Mouse (Mus musculus): ENCODE results near the gene Tas2r144. TPM values are rescaled to one million over a fixed set of nuclear protein-coding genes. Genes with fewer than 3 reads are reported as not detected.
A peak's percentile ranks its signal among the peaks of the same experiment; 100 is the strongest.

Tas2r144 gene
- polyA plus RNA-seq, 1 experiment from 2014 or later: not detected

- Histone ChIP-seq H3K4me2 (ENCODE audit: low read depth, low read length) (no peak overlapping the region), H3K27ac (ENCODE audit: low read length) (peak overlapping the region; percentile 85; the same call in 1 of the 2 replicates), H3K9me3 (ENCODE audit: control insufficient read depth, low read length) (no peaks in the 10 kb centered on the region), H3K27me3 (replicated peaks; ENCODE audit: control insufficient read depth, insufficient read depth, low read length) (no peaks in the 10 kb centered on the region), H3K9ac (ENCODE audit: low read depth, low read length) (no peak overlapping the region), H3K4me1 (ENCODE audit: control insufficient read depth, insufficient read depth, low read length) (peaks cover 11% of the 10 kb centered on the region; the same call in 1 of the 2 replicates), H3K36me3 (ENCODE audit: control insufficient read depth, insufficient read depth, low read length) (no peaks in the 10 kb centered on the region), H3K4me3 (ENCODE audit: low read length) (no peak overlapping the region)
- 45% methylated on average over 6 of the region's 6 CpGs for WGBS
- ATAC-seq: no peak
These were observed 45.3 kb downstream of the Tas2r144 start for GRCm38 (mm10) chr6:42260430-42260829.

GRCm38 (mm10) chr6:42261524-42262170, 46.5 kb downstream of the Tas2r144 start, which contains the start of gene Tmem139:
Gene Tmem139 (plus strand): TSS chr6:42261970.
- Histone ChIP-seq H3K9ac (ENCODE audit: low read depth, low read length) (peak within 1 kb of the TSS; percentile 58), H3K27ac (ENCODE audit: low read length) (peak within 1 kb of the TSS; percentile 85), H3K4me3 (ENCODE audit: low read length) (peak within 1 kb of the TSS; percentile 39), H3K4me2 (ENCODE audit: low read depth, low read length) (peak within 1 kb of the TSS; percentile 47), H3K4me1 (ENCODE audit: control insufficient read depth, insufficient read depth, low read length) (peaks cover 11% of the 10 kb centered on the region; the same call in 1 of the 2 replicates), H3K36me3 (ENCODE audit: control insufficient read depth, insufficient read depth, low read length) (no peaks in the 10 kb centered on the region), H3K27me3 (replicated peaks; ENCODE audit: control insufficient read depth, insufficient read depth, low read length) (no peaks in the 10 kb centered on the region), H3K9me3 (ENCODE audit: control insufficient read depth, low read length) (no peaks in the 10 kb centered on the region)
- peak; percentile 45 for ATAC-seq
- 13% methylated on average over 20 of the region's 20 CpGs for WGBS

- H3K27ac ChIP-seq (ENCODE audit: low read length): peak within 1 kb of the TSS; percentile 95
- H3K4me1 ChIP-seq (ENCODE audit: control insufficient read depth, insufficient read depth, low read length): peaks cover 8% of the 10 kb centered on the region; the same call in 1 of the 2 replicates
- peak within 1 kb of the TSS; percentile 98 for H3K9ac ChIP-seq (ENCODE audit: low read depth, low read length)
- peak within 1 kb of the TSS; percentile 77 for H3K4me2 ChIP-seq (ENCODE audit: low read depth, low read length)
- no peaks in the 10 kb centered on the region for H3K27me3 ChIP-seq (replicated peaks; ENCODE audit: control insufficient read depth, insufficient read depth, low read length)
- H3K9me3 ChIP-seq (ENCODE audit: control insufficient read depth, low read length): no peaks in the 10 kb centered on the region
- WGBS: 1% methylated on average over 48 of the region's 51 CpGs
- peak; percentile 97 for ATAC-seq
- peaks cover 16% of the 10 kb centered on the region for H3K36me3 ChIP-seq (ENCODE audit: control insufficient read depth, insufficient read depth, low read length)
- H3K4me3 ChIP-seq (ENCODE audit: low read length): peak within 1 kb of the TSS; percentile 88
These were observed 49.6 kb downstream of the Tas2r144 start, which contains the start of gene Casp2 for GRCm38 (mm10) chr6:42264626-42265312. Gene Casp2 (plus strand): TSS chr6:42264985.

Other genes starting within 250 kb of the Tas2r144 start
- gene Sval3, start 247.2 kb upstream of the Tas2r144 start, polyA plus RNA-seq (2015; fragmentation: Nextera tagmentation; extraction: Ambion mirVana): not detected in 2 replicates
- gene Sva, start 176.9 kb upstream of the Tas2r144 start, polyA plus RNA-seq (2015; fragmentation: Nextera tagmentation; extraction: Ambion mirVana): not detected in 2 replicates
- gene Tas2r139, start 74.4 kb upstream of the Tas2r144 start, polyA plus RNA-seq (2015; fragmentation: Nextera tagmentation; extraction: Ambion mirVana): not detected in 2 replicates
- gene Gstk1, start 30.6 kb downstream of the Tas2r144 start, polyA plus RNA-seq (2015; fragmentation: Nextera tagmentation; extraction: Ambion mirVana): 27.4 and 27.7 TPM in 2 replicates
- 19.5 and 22.9 TPM in 2 replicates for gene Tmem139, start 46.6 kb downstream of the Tas2r144 start, polyA plus RNA-seq (2015; fragmentation: Nextera tagmentation; extraction: Ambion mirVana)
- 39.5 and 39.9 TPM in 2 replicates for gene Casp2, start 49.7 kb downstream of the Tas2r144 start, polyA plus RNA-seq (2015; fragmentation: Nextera tagmentation; extraction: Ambion mirVana)
- 0.20 and 0.23 TPM in 2 replicates for gene Clcn1, start 71.4 kb downstream of the Tas2r144 start, polyA plus RNA-seq (2015; fragmentation: Nextera tagmentation; extraction: Ambion mirVana)
- 0.12 and 0.21 TPM in 2 replicates for gene Fam131b, start 109.3 kb downstream of the Tas2r144 start, polyA plus RNA-seq (2015; fragmentation: Nextera tagmentation; extraction: Ambion mirVana)
- 83.5 and 86.5 TPM in 2 replicates for gene Zyx, start 134.3 kb downstream of the Tas2r144 start, polyA plus RNA-seq (2015; fragmentation: Nextera tagmentation; extraction: Ambion mirVana)
- 10.0 and 11.3 TPM in 2 replicates for gene Epha1, start 157.9 kb downstream of the Tas2r144 start, polyA plus RNA-seq (2015; fragmentation: Nextera tagmentation; extraction: Ambion mirVana)
- gene Tas2r143, start 184.9 kb downstream of the Tas2r144 start, polyA plus RNA-seq (2015; fragmentation: Nextera tagmentation; extraction: Ambion mirVana): not detected in 2 replicates
- not detected in 2 replicates for gene Tas2r135, start 190.1 kb downstream of the Tas2r144 start, polyA plus RNA-seq (2015; fragmentation: Nextera tagmentation; extraction: Ambion mirVana)
- gene Tas2r126, start 219.2 kb downstream of the Tas2r144 start, polyA plus RNA-seq (2015; fragmentation: Nextera tagmentation; extraction: Ambion mirVana): not detected in 2 replicates
- not detected in 2 replicates for gene Olfr458, start 249.9 kb downstream of the Tas2r144 start, polyA plus RNA-seq (2015; fragmentation: Nextera tagmentation; extraction: Ambion mirVana)

Data from intestine, embryonic 16.5 days (tissue).